Mouse (Mus musculus): Measurements from ENCODE around the gene Ipcef1.
A peak's percentile ranks its signal among the peaks of the same experiment; 100 is the strongest.
"Not testable (repeated sequence)": the region's sequence is repeated elsewhere in the genome, so short reads cannot be mapped to it uniquely, and the experiment has no call there.

Ipcef1 gene

GRCm38 (mm10) chr10:7035547-7035946 lies 16.7 kb downstream of the Ipcef1 start:
- DNase-seq (ENCODE audit: low spot score in 2 of 2) = no peak

GRCm38 (mm10) chr10:7033459-7033858 lies 18.8 kb downstream of the Ipcef1 start:
- no peak for DNase-seq (ENCODE audit: low spot score in 2 of 2)

GRCm38 (mm10) chr10:7025028-7025427 lies 27.2 kb downstream of the Ipcef1 start:
- no peak for DNase-seq (ENCODE audit: low spot score in 2 of 2)

- no peak for DNase-seq (ENCODE audit: low spot score in 2 of 2)
These were observed 31.7 kb downstream of the Ipcef1 start for GRCm38 (mm10) chr10:7020551-7020950.

GRCm38 (mm10) chr10:7019781-7020386 lies 32.4 kb downstream of the Ipcef1 start:
- DNase-seq (ENCODE audit: low spot score in 2 of 2) = no peak

GRCm38 (mm10) chr10:7015199-7015598 lies 37.1 kb downstream of the Ipcef1 start:
- no peak for DNase-seq (ENCODE audit: low spot score in 2 of 2)

- no peak for DNase-seq (ENCODE audit: low spot score in 2 of 2)
These were observed 41.7 kb downstream of the Ipcef1 start for GRCm38 (mm10) chr10:7010543-7010942.

- no peak for DNase-seq (ENCODE audit: low spot score in 2 of 2)
These were observed 47.2 kb downstream of the Ipcef1 start for GRCm38 (mm10) chr10:7004980-7005538.

GRCm38 (mm10) chr10:7003898-7004297 lies 48.4 kb downstream of the Ipcef1 start:
- DNase-seq (ENCODE audit: low spot score in 2 of 2) = not testable (repeated sequence)

GRCm38 (mm10) chr10:6999355-6999754 lies 52.9 kb downstream of the Ipcef1 start:
- no peak for DNase-seq (ENCODE audit: low spot score in 2 of 2)

GRCm38 (mm10) chr10:6998576-6999250 lies 53.6 kb downstream of the Ipcef1 start:
- no peak for DNase-seq (ENCODE audit: low spot score in 2 of 2)

GRCm38 (mm10) chr10:6996895-6997294 lies 55.4 kb downstream of the Ipcef1 start:
- peak in 1 of 2 experiments; percentile 24 for DNase-seq (ENCODE audit: low spot score in 2 of 2)

GRCm38 (mm10) chr10:6988555-6988954 lies 63.7 kb downstream of the Ipcef1 start:
- no peak for DNase-seq (ENCODE audit: low spot score in 2 of 2)

GRCm38 (mm10) chr10:6987399-6988098 lies 64.7 kb downstream of the Ipcef1 start:
- no peak for DNase-seq (ENCODE audit: low spot score in 2 of 2)

- DNase-seq (ENCODE audit: low spot score in 2 of 2) = no peak
These were observed 66.0 kb downstream of the Ipcef1 start for GRCm38 (mm10) chr10:6986246-6986645.

- DNase-seq (ENCODE audit: low spot score in 2 of 2) = no peak
These were observed 68.8 kb downstream of the Ipcef1 start for GRCm38 (mm10) chr10:6983431-6983830.

GRCm38 (mm10) chr10:6982751-6983151 lies 69.5 kb downstream of the Ipcef1 start:
- DNase-seq (ENCODE audit: low spot score in 2 of 2) = peak; percentile 31 to 38

GRCm38 (mm10) chr10:6980236-6980635 lies 72.0 kb downstream of the Ipcef1 start:
- peak in 1 of 2 experiments; percentile 40 for DNase-seq (ENCODE audit: low spot score in 2 of 2)

GRCm38 (mm10) chr10:6979789-6980188 lies 72.5 kb downstream of the Ipcef1 start:
- DNase-seq (ENCODE audit: low spot score in 2 of 2) = no peak

- no peak for DNase-seq (ENCODE audit: low spot score in 2 of 2)
These were observed 73.1 kb downstream of the Ipcef1 start for GRCm38 (mm10) chr10:6979216-6979615.

GRCm38 (mm10) chr10:6978733-6979132 lies 73.5 kb downstream of the Ipcef1 start:
- DNase-seq (ENCODE audit: low spot score in 2 of 2) = no peak

- DNase-seq (ENCODE audit: low spot score in 2 of 2) = no peak
These were observed 74.4 kb downstream of the Ipcef1 start for GRCm38 (mm10) chr10:6977843-6978242.

- DNase-seq (ENCODE audit: low spot score in 2 of 2) = no peak
These were observed 83.9 kb downstream of the Ipcef1 start for GRCm38 (mm10) chr10:6968334-6968733.
